Mouse (Mus musculus) heart, adult 2 months (tissue): Measurements from ENCODE around the gene Plxna1.

Experiments used
- CTCF ChIP-seq: fragments of 200-600 bp; IDR thresholded peaks from 2 replicates; pipeline ENCODE4 v1.8.1; 2022; ENCODE audit warnings: antibody characterized with exemption, mild to moderate bottlenecking, moderate library complexity
- EP300 ChIP-seq: fragments of 200-500 bp; IDR thresholded peaks from 2 replicates; pipeline ENCODE4 v1.6.1; 2011; ENCODE audit warnings: low read depth, low read length, control low read depth; ENCODE audit not compliant: insufficient read depth
- POLR2A ChIP-seq: fragments of 200-500 bp; IDR thresholded peaks from 2 replicates; pipeline ENCODE4 v1.6.1; 2011; ENCODE audit warnings: mild to moderate bottlenecking, low read depth, low read length, control low read depth; ENCODE audit not compliant: insufficient read depth

DNA sequence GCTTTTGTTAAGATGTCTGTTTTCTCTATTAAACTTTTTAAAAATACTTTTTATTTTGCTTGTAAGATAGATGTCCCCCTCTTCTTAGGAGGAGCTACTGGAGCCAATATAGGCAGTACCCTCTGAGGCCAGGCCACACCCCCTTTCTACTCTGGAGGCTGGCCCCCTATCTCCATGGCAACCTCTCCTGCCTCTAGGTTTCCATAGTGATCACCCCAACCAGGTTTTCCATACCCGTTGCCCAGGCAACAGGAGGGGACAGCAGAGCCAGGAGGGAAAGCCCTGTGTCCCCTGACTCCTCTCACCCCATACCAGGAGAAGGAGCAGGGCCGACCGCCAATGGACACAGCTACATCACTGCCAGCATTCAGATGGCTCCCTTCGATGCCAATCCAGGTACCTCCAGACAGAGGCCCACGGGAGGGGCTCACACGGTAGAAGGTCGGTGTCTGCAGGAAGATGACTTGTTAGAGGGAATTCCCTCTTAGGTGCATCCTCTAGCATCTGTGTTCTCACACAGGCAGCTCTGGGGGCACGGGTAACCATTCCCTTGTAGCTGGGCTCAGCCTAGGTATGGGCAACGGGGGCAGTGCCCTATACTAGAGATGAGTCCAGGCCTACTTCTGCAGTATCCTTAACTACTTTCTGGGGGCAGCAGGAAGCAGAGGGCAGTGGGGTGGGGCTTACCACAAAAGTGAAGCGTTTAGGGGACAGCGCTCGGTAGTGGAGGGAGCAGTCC is 28.3 kb downstream of the Plxna1 start:
- TF ChIP-seq CTCF (no peak), EP300 (no peak), POLR2A (no peak)
